Mouse (Mus musculus) G1E (cell line): ENCODE measurements around the gene Ank3.

Experiments used
- CTCF ChIP-seq: IDR thresholded peaks from 2 replicates; pipeline ENCODE4 v1.5.1; 2012; ENCODE audit warnings: low read depth, low read length, inconsistent platforms, mixed read lengths
- POLR2AphosphoS5 ChIP-seq: IDR thresholded peaks from 2 replicates; pipeline ENCODE4 v1.6.1; 2012; ENCODE audit warnings: low read depth, low read length, inconsistent platforms; ENCODE audit not compliant: insufficient replicate concordance
- TAL1 ChIP-seq: conservative IDR thresholded peaks from 2 replicates; pipeline ENCODE4 v1.6.1; 2012; ENCODE audit warnings: low read depth, low read length, inconsistent platforms, mixed read lengths

DNA sequence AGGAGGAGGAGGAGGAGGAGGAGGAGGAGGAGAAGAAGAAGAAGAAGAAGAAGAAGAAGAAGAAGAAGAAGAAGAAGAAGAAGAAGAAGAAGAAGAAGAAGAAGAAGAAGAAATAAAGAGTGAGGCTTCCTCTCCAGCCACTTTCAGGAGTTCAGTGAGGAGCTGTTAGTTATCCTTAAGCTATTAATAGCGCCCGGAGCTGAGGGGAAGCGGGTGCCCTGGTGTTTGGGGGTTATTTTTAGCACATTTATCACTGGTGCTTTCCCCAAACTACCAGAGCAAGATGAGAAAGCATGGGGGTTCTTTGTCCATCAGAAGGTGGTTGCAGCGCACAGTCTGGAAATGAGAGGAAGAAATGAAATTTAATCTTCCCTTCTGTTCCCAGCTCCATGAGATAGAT is 166.5 kb downstream of the Ank3 start:
- TF ChIP-seq CTCF (no peak), TAL1 (no peak), POLR2AphosphoS5 (no peak)
